Mouse (Mus musculus) leukemia stem cell, adult 10-12 weeks (primary cell): ENCODE data around the gene Myo5a. TPM values are rescaled to one million over a fixed set of nuclear protein-coding genes. Genes with fewer than 3 reads are reported as not detected.

ENCODE experiments used
- polyA plus RNA-seq: library from polyadenylated mRNA; stranded (reverse); fragments of >175 nt; gene quantifications from 2 replicates; pipeline ENCODE4 v1.2.3, GENCODE M21; 2012; ENCODE audit warnings: low replicate concordance

The Myo5a gene
- polyA plus RNA-seq: 6.9 and 9.4 TPM in 2 replicates

GRCm38 (mm10) chr9:75070457-75071028, at the start of gene Myo5a:
Gene Myo5a, plus strand, starts transcription at chr9:75071015.

GRCm38 (mm10) chr9:75037451-75038356, 33.1 kb upstream of the Myo5a start, which contains the start of gene Arpp19:
Gene Arpp19, plus strand, starts transcription at chr9:75037614.

GRCm38 (mm10) chr9:75231841-75232746, 161.3 kb downstream of the Myo5a start, which contains the start of gene Myo5c:
Gene Myo5c, plus strand, starts transcription at chr9:75232020.

Other genes with a start within 250 kb of the Myo5a start
- gene Onecut1, start 209.1 kb upstream of the Myo5a start, polyA plus RNA-seq: not detected in 2 replicates
- gene Fam214a, start 118.1 kb upstream of the Myo5a start, polyA plus RNA-seq: 1.7 and 8.8 TPM in 2 replicates
- gene Arpp19, start 33.4 kb upstream of the Myo5a start, polyA plus RNA-seq: 18.1 and 39.2 TPM in 2 replicates
- not detected in 2 replicates for gene Myo5c, start 161.0 kb downstream of the Myo5a start, polyA plus RNA-seq
- gene Gnb5, start 235.3 kb downstream of the Myo5a start, polyA plus RNA-seq: not detected in 2 replicates